Mouse (Mus musculus): ENCODE data around the gene Csf3.
A peak's percentile ranks its signal among the peaks of the same experiment; 100 is the strongest.
"Not testable (repeated sequence)": the region's sequence is repeated elsewhere in the genome, so short reads cannot be mapped to it uniquely, and the experiment has no call there.

The Csf3 gene

GRCm38 (mm10) chr11:98696454-98697216 is 4.4 kb upstream of the Csf3 start:
- DNase-seq (ENCODE audit: low spot score), result no peak

GRCm38 (mm10) chr11:98697225-98697624 is 3.8 kb upstream of the Csf3 start:
- no peak for DNase-seq (ENCODE audit: low spot score)

- no peak for DNase-seq (ENCODE audit: low spot score)
Measured at GRCm38 (mm10) chr11:98698849-98699640, 2.0 kb upstream of the Csf3 start.

- DNase-seq (ENCODE audit: low spot score), result peak; percentile 83
Measured at GRCm38 (mm10) chr11:98699911-98700310, 1.2 kb upstream of the Csf3 start.

- DNase-seq (ENCODE audit: low spot score), result no peak
Measured at GRCm38 (mm10) chr11:98702323-98702722, 1.3 kb downstream of the Csf3 start.

- no peak for DNase-seq (ENCODE audit: low spot score)
Measured at GRCm38 (mm10) chr11:98705021-98705420, 4.0 kb downstream of the Csf3 start.

GRCm38 (mm10) chr11:98707401-98708281 is 6.6 kb downstream of the Csf3 start:
- peak; percentile 56 for DNase-seq (ENCODE audit: low spot score)

- peak; percentile 52 for DNase-seq (ENCODE audit: low spot score)
Measured at GRCm38 (mm10) chr11:98708282-98708956, 7.4 kb downstream of the Csf3 start.

- peak; percentile 83 for DNase-seq (ENCODE audit: low spot score)
Measured at GRCm38 (mm10) chr11:98709001-98709741, 8.1 kb downstream of the Csf3 start.

- DNase-seq (ENCODE audit: low spot score), result peak; percentile 87
Measured at GRCm38 (mm10) chr11:98710416-98711045, 9.5 kb downstream of the Csf3 start.

GRCm38 (mm10) chr11:98711046-98711434 is 10.0 kb downstream of the Csf3 start:
- DNase-seq (ENCODE audit: low spot score), result no peak

GRCm38 (mm10) chr11:98712009-98712408 is 10.9 kb downstream of the Csf3 start:
- DNase-seq (ENCODE audit: low spot score), result not testable (repeated sequence)

- no peak for DNase-seq (ENCODE audit: low spot score)
Measured at GRCm38 (mm10) chr11:98713703-98714102, 12.6 kb downstream of the Csf3 start.

GRCm38 (mm10) chr11:98715946-98716345 is 14.9 kb downstream of the Csf3 start:
- no peak for DNase-seq (ENCODE audit: low spot score)

GRCm38 (mm10) chr11:98717904-98718303 is 16.8 kb downstream of the Csf3 start:
- peak; percentile 73 for DNase-seq (ENCODE audit: low spot score)

- DNase-seq (ENCODE audit: low spot score), result no peak
Measured at GRCm38 (mm10) chr11:98720756-98721155, 19.7 kb downstream of the Csf3 start.

GRCm38 (mm10) chr11:98721458-98722226 is 20.6 kb downstream of the Csf3 start:
- DNase-seq (ENCODE audit: low spot score), result peak; percentile 67

- DNase-seq (ENCODE audit: low spot score), result no peak
Measured at GRCm38 (mm10) chr11:98723098-98723497, 22.0 kb downstream of the Csf3 start.

- DNase-seq (ENCODE audit: low spot score), result no peak
Measured at GRCm38 (mm10) chr11:98725926-98726506, 25.0 kb downstream of the Csf3 start.

Data from urinary bladder, postnatal 14 days (tissue).